21 mouse cellular contexts compared by ENCODE assay signal in the genomic region with DNA sequence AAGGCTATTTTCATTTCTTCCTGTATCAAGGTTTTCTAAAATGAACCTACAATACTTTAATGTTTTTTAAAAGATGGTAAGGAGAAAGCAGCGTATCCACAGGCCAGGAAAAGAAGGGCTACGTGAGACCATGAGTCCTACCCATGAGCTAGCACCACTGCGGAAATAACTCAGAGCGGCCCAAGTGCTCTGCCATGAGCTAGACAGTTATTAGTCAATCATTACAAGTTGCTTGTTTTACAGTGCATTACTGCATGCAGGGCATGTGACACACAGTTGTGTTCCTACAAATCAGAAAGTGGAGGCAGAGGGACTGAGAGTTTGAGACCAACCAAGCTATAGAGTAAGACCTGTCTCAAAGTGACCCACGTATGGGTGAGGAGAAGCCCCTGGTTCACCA. TPM values are rescaled to one million over a fixed set of nuclear protein-coding genes. Genes with fewer than 3 reads are reported as not detected.
DNase-seq lines count a peak whose midpoint lies in the region; ATAC-seq and TF ChIP-seq lines count a peak whose summit lies in the region.
"Had no signal": no experiment of that assay in that cellular context is flagged by ENCODE, and none has a peak within 500 bp of the region (broad histone marks: within the 10 kb centered on the region; RNA-seq: fewer than 3 reads in every experiment).

No protein-coding gene starts in this region.

- peak; percentile 45 for DNase-seq in kidney, adult 9 months
- DNase-seq in Patski (ENCODE audit: low read depth, low spot score), result no peak
- DNase-seq in kidney, postnatal 0 days (ENCODE audit: low spot score), result no peak
- no peak for DNase-seq in neural tube, embryonic 10.5 days (ENCODE audit: extremely low spot score, low spot score)
- DNase-seq: adrenal gland, postnatal 14 days; B cell, adult 2 months; cerebellum, adult 11-12 months; cerebellum, adult 9-10 months; cerebellum, postnatal 25 days; forebrain, postnatal 0 days; gastrocnemius, postnatal 14 days; heart, postnatal 36 days had no signal

- no peak overlapping the region for H3K27ac ChIP-seq in intestine, embryonic 16.5 days (ENCODE audit: low read length)
- H3K27ac ChIP-seq in intestine, embryonic 15.5 days, result no peak overlapping the region
- no peak overlapping the region for H3K27ac ChIP-seq in kidney, embryonic 14.5 days (ENCODE audit: low read depth, low read length)
- no peak overlapping the region for H3K27ac ChIP-seq in kidney, postnatal 0 days
- H3K27ac ChIP-seq: embryonic facial prominence, embryonic 12.5 days; forebrain, embryonic 12.5 days had no signal

- H3K27me3 ChIP-seq in intestine, embryonic 16.5 days (replicated peaks; ENCODE audit: control insufficient read depth, insufficient read depth, low read length), result no peaks in the 10 kb centered on the region
- H3K27me3 ChIP-seq in intestine, embryonic 15.5 days (replicated peaks), result no peaks in the 10 kb centered on the region
- no peaks in the 10 kb centered on the region for H3K27me3 ChIP-seq in kidney, embryonic 14.5 days (ENCODE audit: control insufficient read depth, insufficient read depth, low read length)
- no peaks in the 10 kb centered on the region for H3K27me3 ChIP-seq in Patski
- no peaks in the 10 kb centered on the region for H3K27me3 ChIP-seq in kidney, postnatal 0 days (ENCODE audit: insufficient read depth, low read length)
- H3K27me3 ChIP-seq: embryonic facial prominence, embryonic 12.5 days; forebrain, embryonic 12.5 days; heart, embryonic 12.5 days had no signal

- H3K9me3 ChIP-seq in intestine, embryonic 16.5 days (ENCODE audit: control insufficient read depth, low read length), result no peaks in the 10 kb centered on the region
- no peaks in the 10 kb centered on the region for H3K9me3 ChIP-seq in intestine, embryonic 15.5 days
- H3K9me3 ChIP-seq in kidney, embryonic 14.5 days (ENCODE audit: control insufficient read depth, low read length), result no peaks in the 10 kb centered on the region
- H3K9me3 ChIP-seq in kidney, postnatal 0 days (replicated peaks; ENCODE audit: low read length), result no peaks in the 10 kb centered on the region
- H3K9me3 ChIP-seq: embryonic facial prominence, embryonic 12.5 days; forebrain, embryonic 12.5 days; G1E had no signal

- peaks cover 12% of the 10 kb centered on the region for H3K4me1 ChIP-seq in intestine, embryonic 16.5 days (ENCODE audit: control insufficient read depth, insufficient read depth, low read length)
- peaks cover 10% of the 10 kb centered on the region for H3K4me1 ChIP-seq in intestine, embryonic 15.5 days (replicated peaks)
- H3K4me1 ChIP-seq in kidney, embryonic 14.5 days (ENCODE audit: control insufficient read depth, insufficient read depth, low read length), result peaks cover 17% of the 10 kb centered on the region
- H3K4me1 ChIP-seq in kidney, postnatal 0 days (replicated peaks; ENCODE audit: insufficient read depth, low read length), result peaks cover 4% of the 10 kb centered on the region; the same call in 1 of the 2 replicates

- no peak overlapping the region for H3K4me3 ChIP-seq in intestine, embryonic 16.5 days (ENCODE audit: low read length)
- H3K4me3 ChIP-seq in intestine, embryonic 15.5 days (replicated peaks), result no peak overlapping the region
- H3K4me3 ChIP-seq in kidney, embryonic 14.5 days (ENCODE audit: low read length), result no peak overlapping the region
- no peak overlapping the region for H3K4me3 ChIP-seq in kidney, postnatal 0 days (replicated peaks; ENCODE audit: low read depth, low read length)
- H3K4me3 ChIP-seq: embryonic facial prominence, embryonic 12.5 days; forebrain, embryonic 12.5 days; heart, embryonic 12.5 days had no signal

- H3K4me2 ChIP-seq in intestine, embryonic 16.5 days (ENCODE audit: low read depth, low read length), result no peak overlapping the region
- H3K4me2 ChIP-seq in intestine, embryonic 15.5 days (replicated peaks), result no peak overlapping the region
- H3K4me2 ChIP-seq in kidney, embryonic 14.5 days (replicated peaks; ENCODE audit: low read depth, low read length), result no peak overlapping the region
- no peak overlapping the region for H3K4me2 ChIP-seq in kidney, postnatal 0 days (ENCODE audit: low read length)
- H3K4me2 ChIP-seq: embryonic facial prominence, embryonic 12.5 days; forebrain, embryonic 12.5 days; heart, embryonic 12.5 days had no signal

- in situ Hi-C loops in Patski (cut with MboI; ENCODE audit: low pct_unique_long_range_greater_than_20kb), result loop anchor here (25.0 kb wide), 1 partner anchor 522 kb away; a partner anchor contains a TSS

- CTCF ChIA-PET in Patski (lab: Charles Lee), result interaction anchor here (0.9 to 1.5 kb wide), 3 partner anchors 9 to 56 kb away, joined by 3 read pairs; no protein-coding TSS in a partner anchor

- WGBS in intestine, embryonic 16.5 days, result 88% methylated on average over 5 of the region's 5 CpGs
- 84% methylated on average over 5 of the region's 5 CpGs for WGBS in intestine, embryonic 15.5 days
- WGBS in kidney, embryonic 14.5 days, result 82% methylated on average over 5 of the region's 5 CpGs
- WGBS in kidney, postnatal 0 days, result 69% methylated on average over 5 of the region's 5 CpGs

- POLR2A ChIA-PET in Patski (lab: Charles Lee), result no interaction called here

- no peak overlapping the region for H3K9ac ChIP-seq in intestine, embryonic 16.5 days (ENCODE audit: low read depth, low read length)
- no peak overlapping the region for H3K9ac ChIP-seq in intestine, embryonic 15.5 days
- no peak overlapping the region for H3K9ac ChIP-seq in kidney, embryonic 14.5 days (ENCODE audit: low read depth, low read length)
- no peak overlapping the region for H3K9ac ChIP-seq in kidney, postnatal 0 days (ENCODE audit: low read depth, low read length)
- H3K9ac ChIP-seq: embryonic facial prominence, embryonic 12.5 days; forebrain, embryonic 12.5 days; forebrain, postnatal 0 days; heart, embryonic 12.5 days had no signal

- H3K36me3 ChIP-seq in intestine, embryonic 16.5 days (ENCODE audit: control insufficient read depth, insufficient read depth, low read length), result no peaks in the 10 kb centered on the region
- H3K36me3 ChIP-seq in intestine, embryonic 15.5 days, result no peaks in the 10 kb centered on the region
- H3K36me3 ChIP-seq in kidney, embryonic 14.5 days (ENCODE audit: control insufficient read depth, insufficient read depth, low read length), result peaks cover 7% of the 10 kb centered on the region; the same call in 1 of the 2 replicates
- H3K36me3 ChIP-seq in kidney, postnatal 0 days (ENCODE audit: insufficient read depth, low read length), result no peaks in the 10 kb centered on the region
- H3K36me3 ChIP-seq: embryonic facial prominence, embryonic 12.5 days; forebrain, embryonic 12.5 days had no signal

- no peak for TF ChIP-seq CTCF in Patski (IDR thresholded peaks at IDR 0.05)
- TF ChIP-seq CTCF in kidney, postnatal 0 days (IDR thresholded peaks at IDR 0.05; ENCODE audit: low read depth), result no peak

- peak; percentile 54; the same call in 1 of the 2 replicates for ATAC-seq in intestine, embryonic 16.5 days
- ATAC-seq in intestine, embryonic 15.5 days, result no peak
- no peak for ATAC-seq in kidney, embryonic 14.5 days (ENCODE audit: low FRiP score, low TSS enrichment)
- peak; percentile 18 for ATAC-seq in Patski
- ATAC-seq in kidney, postnatal 0 days (replicated peaks; ENCODE audit: low FRiP score, low read depth), result 0 out of 2 replicates have a peak, but pooled peaks have one; percentile 44
- no peak for ATAC-seq in monocyte, adult 5-6 weeks (replicated peaks; ENCODE audit: insufficient number of reproducible peaks, low FRiP score, low TSS enrichment, poor library complexity, severe bottlenecking)
- ATAC-seq: CD4-positive, CD25-positive, alpha-beta regulatory T cell, adult 4 months; forebrain, postnatal 0 days had no signal

RNA-seq across cellular contexts. Expression of a gene that starts 8.4 kb away (rescaled TPM):
- polyA plus RNA-seq in intestine, embryonic 16.5 days (2015; fragmentation: Nextera tagmentation; extraction: Ambion mirVana), result 5.1 and 5.4 TPM in 2 replicates
- 5.6 and 5.9 TPM in 2 replicates for polyA plus RNA-seq in intestine, embryonic 15.5 days (2015; fragmentation: Nextera tagmentation; extraction: Ambion mirVana)
- polyA plus RNA-seq in kidney, embryonic 14.5 days (2014; fragmentation: Nextera tagmentation; extraction: Ambion mirVana), result 3.3 and 4.8 TPM in 2 replicates
- polyA plus RNA-seq in Patski (2021), result 26.3 TPM
- 3.5 and 5.8 TPM in 2 replicates for polyA plus RNA-seq in kidney, postnatal 0 days (2015; fragmentation: Nextera tagmentation; extraction: Ambion mirVana)
- total RNA-seq in monocyte, adult 5-6 weeks (2017), result 0.85 to 2.1 TPM (median 1.1 TPM) in 3 replicates

RNA-seq across cellular contexts. Expression of a gene that starts 8.9 kb away (rescaled TPM):
- 14.2 and 17.0 TPM in 2 replicates for polyA plus RNA-seq in intestine, embryonic 16.5 days (2015; fragmentation: Nextera tagmentation; extraction: Ambion mirVana)
- polyA plus RNA-seq in intestine, embryonic 15.5 days (2015; fragmentation: Nextera tagmentation; extraction: Ambion mirVana), result 22.0 and 25.4 TPM in 2 replicates
- 22.3 and 45.1 TPM in 2 replicates for polyA plus RNA-seq in kidney, embryonic 14.5 days (2014; fragmentation: Nextera tagmentation; extraction: Ambion mirVana)
- polyA plus RNA-seq in Patski (2021), result 65.7 TPM
- polyA plus RNA-seq in kidney, postnatal 0 days (2015; fragmentation: Nextera tagmentation; extraction: Ambion mirVana), result 27.3 and 29.1 TPM in 2 replicates
- 41.3 to 64.2 TPM (median 51.0 TPM) in 3 replicates for total RNA-seq in monocyte, adult 5-6 weeks (2017)

Comparison
In these comparisons a context has a peak if more than half of its experiments do, and no peak if none do; other contexts are left out.
1. ATAC-seq: peak in intestine, embryonic 16.5 days (single experiment), Patski (single experiment) and kidney, postnatal 0 days (single experiment); none in intestine, embryonic 15.5 days (single experiment), kidney, embryonic 14.5 days (single experiment) and monocyte, adult 5-6 weeks (single experiment).